Mouse (Mus musculus): Measurements from ENCODE around the gene Olfr353. TPM values are rescaled to one million over a fixed set of nuclear protein-coding genes. Genes with fewer than 3 reads are reported as not detected.

Olfr353 gene
- not detected in 2 replicates for polyA plus RNA-seq (2012; rRNA removed)

DNA sequence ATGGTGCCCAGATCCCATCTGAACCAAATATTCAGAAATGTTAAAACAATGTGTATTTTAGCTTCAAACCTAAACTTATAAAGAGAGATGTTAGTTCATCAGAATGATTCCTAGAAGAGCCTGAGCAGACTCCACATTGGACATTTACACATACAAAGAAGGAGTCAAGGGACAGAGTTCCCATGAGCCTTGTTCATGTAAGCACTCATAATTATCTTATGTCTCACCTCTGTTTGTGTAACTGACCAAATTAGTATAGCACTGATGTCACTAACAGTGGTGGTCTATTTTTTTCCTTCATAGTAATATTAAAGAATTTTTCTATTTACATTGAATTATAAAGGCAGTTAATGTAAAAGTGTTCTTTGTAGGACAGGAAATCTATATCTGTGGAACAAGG, at the start of gene Olfr353:
TSS of gene Olfr353 (minus strand) at position 101 of the 400 bp plus-strand sequence.

DNA sequence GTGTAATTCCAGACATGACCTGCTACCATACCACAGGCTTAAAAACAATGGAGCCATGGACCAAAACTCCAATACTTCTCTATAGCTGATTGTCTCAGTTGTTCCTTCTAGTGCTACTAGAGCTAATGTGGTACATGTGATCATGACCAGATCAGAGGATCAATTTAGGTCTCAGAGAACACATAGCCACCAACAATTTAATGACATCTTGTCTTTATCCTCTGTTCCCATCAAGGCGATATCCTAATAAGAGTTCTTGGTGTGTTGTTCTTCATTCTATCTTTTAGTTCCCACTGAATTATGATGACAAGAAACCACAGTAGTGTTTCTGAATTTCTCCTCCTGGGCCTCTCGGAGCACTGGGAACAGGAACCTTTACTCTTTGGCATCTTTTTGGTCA, 44.1 kb upstream of the Olfr353 start, which contains the start of gene Olfr356:
TSS of gene Olfr356 (plus strand) at position 301 of the 400 bp plus-strand sequence.

GRCm38 (mm10) chr2:36928797-36929196, 36.1 kb upstream of the Olfr353 start, which contains the start of gene Olfr355:
Gene Olfr355, minus strand, starts transcription at chr2:36928897.

GRCm38 (mm10) chr2:36905380-36905779, 12.6 kb upstream of the Olfr353 start, which contains the start of gene Olfr354:
Gene Olfr354, plus strand, starts transcription at chr2:36905680.

GRCm38 (mm10) chr2:36868160-36868559, 24.6 kb downstream of the Olfr353 start, which contains the start of gene Olfr352:
Gene Olfr352, plus strand, starts transcription at chr2:36868460.

GRCm38 (mm10) chr2:36862560-36862959, 30.2 kb downstream of the Olfr353 start, which contains the start of gene Olfr351:
Gene Olfr351, minus strand, starts transcription at chr2:36862660.

GRCm38 (mm10) chr2:36846010-36846409, 46.7 kb downstream of the Olfr353 start, which contains the start of gene Olfr350:
Gene Olfr350, plus strand, starts transcription at chr2:36846310.

Other genes with a start within 250 kb of the Olfr353 start
- not detected in 2 replicates for gene Olfr346, start 207.1 kb downstream of the Olfr353 start, polyA plus RNA-seq (2012; rRNA removed)
- not detected in 2 replicates for gene Olfr347, start 161.0 kb downstream of the Olfr353 start, polyA plus RNA-seq (2012; rRNA removed)
- gene Olfr348, start 108.7 kb downstream of the Olfr353 start, polyA plus RNA-seq (2012; rRNA removed), result not detected in 2 replicates
- gene Olfr50, start 102.4 kb downstream of the Olfr353 start, polyA plus RNA-seq (2012; rRNA removed), result not detected in 2 replicates
- gene Olfr3, start 75.9 kb downstream of the Olfr353 start, polyA plus RNA-seq (2012; rRNA removed), result not detected in 2 replicates
- gene Olfr350, start 46.6 kb downstream of the Olfr353 start, polyA plus RNA-seq (2012; rRNA removed), result not detected in 2 replicates
- not detected in 2 replicates for gene Olfr351, start 30.3 kb downstream of the Olfr353 start, polyA plus RNA-seq (2012; rRNA removed)
- not detected in 2 replicates for gene Olfr352, start 24.5 kb downstream of the Olfr353 start, polyA plus RNA-seq (2012; rRNA removed)
- not detected in 2 replicates for gene Olfr354, start 12.7 kb upstream of the Olfr353 start, polyA plus RNA-seq (2012; rRNA removed)
- not detected in 2 replicates for gene Olfr355, start 36.0 kb upstream of the Olfr353 start, polyA plus RNA-seq (2012; rRNA removed)
- not detected in 2 replicates for gene Olfr356, start 44.2 kb upstream of the Olfr353 start, polyA plus RNA-seq (2012; rRNA removed)
- gene Olfr357, start 100.9 kb upstream of the Olfr353 start, polyA plus RNA-seq (2012; rRNA removed), result not detected in 2 replicates
- not detected in 2 replicates for gene Olfr358, start 116.4 kb upstream of the Olfr353 start, polyA plus RNA-seq (2012; rRNA removed)
- not detected in 2 replicates for gene Olfr360, start 172.8 kb upstream of the Olfr353 start, polyA plus RNA-seq (2012; rRNA removed)
- not detected in 2 replicates for gene Olfr361, start 196.4 kb upstream of the Olfr353 start, polyA plus RNA-seq (2012; rRNA removed)
- not detected in 2 replicates for gene Olfr362, start 225.0 kb upstream of the Olfr353 start, polyA plus RNA-seq (2012; rRNA removed)
- gene Olfr364-ps1, start 246.4 kb upstream of the Olfr353 start, polyA plus RNA-seq (2012; rRNA removed), result not detected in 2 replicates

All from central nervous system, embryonic 18 days (tissue).